Mouse (Mus musculus): ENCODE data around the gene Gm15517. TPM values are rescaled to one million over a fixed set of nuclear protein-coding genes. Genes with fewer than 3 reads are reported as not detected.
"Not testable (repeated sequence)": the region's sequence is repeated elsewhere in the genome, so short reads cannot be mapped to it uniquely, and the experiment has no call there.

Gene Gm15517
- total RNA-seq, 2 experiments from 2014 or later: not detected

- DNase-seq: no peak
Measured at GRCm38 (mm10) chr7:44271309-44271708, 10.1 kb downstream of the Gm15517 start.

GRCm38 (mm10) chr7:44272546-44272945 is 11.3 kb downstream of the Gm15517 start:
- DNase-seq: no peak

GRCm38 (mm10) chr7:44273446-44273845 is 12.2 kb downstream of the Gm15517 start:
- no peak for DNase-seq

GRCm38 (mm10) chr7:44274096-44274495 is 12.8 kb downstream of the Gm15517 start:
- DNase-seq: no peak

- no peak for DNase-seq
Measured at GRCm38 (mm10) chr7:44275546-44275945, 14.3 kb downstream of the Gm15517 start.

- DNase-seq: no peak
Measured at GRCm38 (mm10) chr7:44276461-44277249, 15.4 kb downstream of the Gm15517 start.

- peak in 1 of 2 experiments; percentile 29 for DNase-seq
Measured at GRCm38 (mm10) chr7:44277250-44277622, 16.0 kb downstream of the Gm15517 start.

- no peak for DNase-seq
Measured at GRCm38 (mm10) chr7:44280959-44281358, 19.7 kb downstream of the Gm15517 start.

GRCm38 (mm10) chr7:44281586-44281985 is 20.3 kb downstream of the Gm15517 start:
- no peak for DNase-seq

- no peak for DNase-seq
Measured at GRCm38 (mm10) chr7:44287760-44288159, 26.5 kb downstream of the Gm15517 start.

GRCm38 (mm10) chr7:44290986-44291385 is 29.7 kb downstream of the Gm15517 start:
- no peak for DNase-seq

GRCm38 (mm10) chr7:44291418-44291817 is 30.2 kb downstream of the Gm15517 start:
- no peak for DNase-seq

- DNase-seq: not testable (repeated sequence)
Measured at GRCm38 (mm10) chr7:44297501-44297900, 36.3 kb downstream of the Gm15517 start.

- DNase-seq: no peak
Measured at GRCm38 (mm10) chr7:44303346-44304340, 42.4 kb downstream of the Gm15517 start.

GRCm38 (mm10) chr7:44304463-44304774 is 43.2 kb downstream of the Gm15517 start:
- no peak for DNase-seq

GRCm38 (mm10) chr7:44304775-44305641 is 43.8 kb downstream of the Gm15517 start:
- peak; percentile 97 for DNase-seq

GRCm38 (mm10) chr7:44305686-44306085 is 44.4 kb downstream of the Gm15517 start:
- no peak for DNase-seq

- DNase-seq: no peak
Measured at GRCm38 (mm10) chr7:44306516-44307240, 45.4 kb downstream of the Gm15517 start, which contains the start of gene Clec11a. Gene Clec11a (minus strand): TSS chr7:44306902.

GRCm38 (mm10) chr7:44307261-44308020 is 46.2 kb downstream of the Gm15517 start:
- DNase-seq: no peak

- no peak for DNase-seq
Measured at GRCm38 (mm10) chr7:44309475-44310284, 48.4 kb downstream of the Gm15517 start, which contains the start of gene Shank1. Gene Shank1 (plus strand): TSS chr7:44310253.
